Mouse (Mus musculus) heart, embryonic 12.5 days (tissue): ENCODE measurements at regions not wholly inside any gene's neighbourhood (a gene's known extent, or its start where the extent isn't known, plus 50 kb on each side); places are given as distances from the start of the nearest gene placed in this dataset.

ENCODE experiments used
- ATAC-seq: fragments of 200-750 bp; cut with Nextera tagmentation; 2 replicates; pipeline ENCODE4 v1.8.0; 2017; ENCODE audit warnings: moderate TSS enrichment, moderate library complexity; ENCODE audit not compliant: insufficient number of reproducible peaks, low FRiP score
- H3K27ac ChIP-seq: fragments of 300-500 bp; sonication (generic); 2 replicates; pipeline ENCODE4 v1.5.1; 2016; ENCODE audit warnings: mild to moderate bottlenecking, moderate library complexity; ENCODE audit not compliant: poor library complexity, severe bottlenecking
- H3K27me3 ChIP-seq: fragments of 300-500 bp; sonication (generic); replicated peaks from 2 replicates; pipeline ENCODE4 v1.6.1; 2016; ENCODE audit warnings: mild to moderate bottlenecking, moderate library complexity
- H3K36me3 ChIP-seq: fragments of 300-500 bp; sonication (generic); 2 replicates; pipeline ENCODE4 v1.6.1; 2016; ENCODE audit warnings: mild to moderate bottlenecking, moderate library complexity
- H3K4me1 ChIP-seq: fragments of 300-500 bp; sonication (generic); replicated peaks from 2 replicates; pipeline ENCODE4 v1.6.1; 2016; ENCODE audit warnings: mild to moderate bottlenecking
- H3K4me2 ChIP-seq: fragments of 300-500 bp; sonication (generic); 2 replicates; pipeline ENCODE4 v1.6.1; 2016; ENCODE audit warnings: mild to moderate bottlenecking, moderate library complexity
- H3K4me3 ChIP-seq: fragments of 300-500 bp; sonication (generic); 2 replicates; pipeline ENCODE4 v1.5.1; 2016; ENCODE audit warnings: mild to moderate bottlenecking
- H3K9ac ChIP-seq: fragments of 300-500 bp; sonication (generic); 2 replicates; pipeline ENCODE4 v1.6.1; 2016; ENCODE audit warnings: mild to moderate bottlenecking, moderate library complexity
- H3K9me3 ChIP-seq: fragments of 300-500 bp; sonication (generic); replicated peaks from 2 replicates; pipeline ENCODE4 v1.6.1; 2016; ENCODE audit warnings: mild to moderate bottlenecking, moderate library complexity
- WGBS: fragments of 180-500 bp; shearing (Covaris S2); methylation state at CpG from one replicate; pipeline ENCODE4 v1.1.7; 2016; 5-methylcytosine and 5-hydroxymethylcytosine counted together

GRCm38 (mm10) chr8:92732229-92732628 lies 58.1 kb downstream of the Irx6 start:
- Histone ChIP-seq H3K4me1 (peaks cover 16% of the 10 kb centered on the region), H3K27ac (no peak overlapping the region), H3K4me2 (no peak overlapping the region), H3K9me3 (no peaks in the 10 kb centered on the region), H3K4me3 (no peak overlapping the region), H3K36me3 (no peaks in the 10 kb centered on the region), H3K9ac (no peak overlapping the region), H3K27me3 (no peaks in the 10 kb centered on the region)
- 83% methylated on average over 9 of the region's 9 CpGs for WGBS
- no peak for ATAC-seq

- H3K27ac ChIP-seq = no peak overlapping the region
- ATAC-seq = no peak
- H3K4me1 ChIP-seq = peaks cover 31% of the 10 kb centered on the region
- H3K9ac ChIP-seq = no peak overlapping the region
- no peaks in the 10 kb centered on the region for H3K27me3 ChIP-seq
- WGBS = 81% methylated on average over 9 of the region's 9 CpGs
- no peak overlapping the region for H3K4me2 ChIP-seq
- no peaks in the 10 kb centered on the region for H3K9me3 ChIP-seq
- no peaks in the 10 kb centered on the region for H3K36me3 ChIP-seq
- H3K4me3 ChIP-seq = no peak overlapping the region
These were observed 61.6 kb downstream of the Irx6 start for GRCm38 (mm10) chr8:92735646-92736045.

GRCm38 (mm10) chr8:92738080-92738479 lies 64.0 kb downstream of the Irx6 start:
- no peak overlapping the region for H3K9ac ChIP-seq
- no peak overlapping the region for H3K4me2 ChIP-seq
- 52% methylated on average over 1 of the region's 1 CpGs for WGBS
- no peak overlapping the region for H3K4me3 ChIP-seq
- no peaks in the 10 kb centered on the region for H3K36me3 ChIP-seq
- ATAC-seq = no peak
- peaks cover 32% of the 10 kb centered on the region for H3K4me1 ChIP-seq
- no peak overlapping the region for H3K27ac ChIP-seq
- H3K27me3 ChIP-seq = peaks cover 9% of the 10 kb centered on the region; the same call in 1 of the 2 replicates
- H3K9me3 ChIP-seq = no peaks in the 10 kb centered on the region

GRCm38 (mm10) chr8:92740286-92740808 lies 66.3 kb downstream of the Irx6 start:
- no peak overlapping the region for H3K9ac ChIP-seq
- peaks cover 9% of the 10 kb centered on the region; the same call in 1 of the 2 replicates for H3K27me3 ChIP-seq
- H3K27ac ChIP-seq = no peak overlapping the region
- no peaks in the 10 kb centered on the region for H3K9me3 ChIP-seq
- H3K4me2 ChIP-seq = no peak overlapping the region
- H3K36me3 ChIP-seq = no peaks in the 10 kb centered on the region
- WGBS = 57% methylated on average over 9 of the region's 9 CpGs
- H3K4me3 ChIP-seq = no peak overlapping the region
- no peak for ATAC-seq
- peaks cover 27% of the 10 kb centered on the region for H3K4me1 ChIP-seq

GRCm38 (mm10) chr8:92741836-92742235 lies 67.7 kb downstream of the Irx6 start:
- no peak overlapping the region for H3K9ac ChIP-seq
- H3K27me3 ChIP-seq = peaks cover 12% of the 10 kb centered on the region; the same call in 1 of the 2 replicates
- H3K4me1 ChIP-seq = peaks cover 16% of the 10 kb centered on the region; the same call in 1 of the 2 replicates
- no peak for ATAC-seq
- H3K9me3 ChIP-seq = no peaks in the 10 kb centered on the region
- no peaks in the 10 kb centered on the region for H3K36me3 ChIP-seq
- no peak overlapping the region for H3K4me2 ChIP-seq
- H3K27ac ChIP-seq = no peak overlapping the region
- 81% methylated on average over 3 of the region's 3 CpGs for WGBS
- H3K4me3 ChIP-seq = no peak overlapping the region

- Histone ChIP-seq H3K9me3 (no peaks in the 10 kb centered on the region), H3K9ac (no peak overlapping the region), H3K27ac (no peak overlapping the region), H3K4me3 (no peak overlapping the region), H3K36me3 (no peaks in the 10 kb centered on the region), H3K4me2 (no peak overlapping the region), H3K4me1 (peaks cover 13% of the 10 kb centered on the region; the same call in 1 of the 2 replicates), H3K27me3 (peaks cover 12% of the 10 kb centered on the region; the same call in 1 of the 2 replicates)
- WGBS = 68% methylated on average over 12 of the region's 12 CpGs
- no peak for ATAC-seq
These were observed 69.0 kb downstream of the Irx6 start for GRCm38 (mm10) chr8:92743108-92743507.

GRCm38 (mm10) chr8:92747086-92747485 lies 73.0 kb downstream of the Irx6 start:
- H3K9me3 ChIP-seq = no peaks in the 10 kb centered on the region
- H3K4me1 ChIP-seq = no peaks in the 10 kb centered on the region
- no peaks in the 10 kb centered on the region for H3K36me3 ChIP-seq
- 54% methylated on average over 7 of the region's 7 CpGs for WGBS
- no peak for ATAC-seq
- no peak overlapping the region for H3K9ac ChIP-seq
- no peak overlapping the region for H3K4me2 ChIP-seq
- H3K27ac ChIP-seq = no peak overlapping the region
- H3K4me3 ChIP-seq = no peak overlapping the region
- H3K27me3 ChIP-seq = peaks cover 6% of the 10 kb centered on the region; the same call in 1 of the 2 replicates

- Histone ChIP-seq H3K4me3 (no peak overlapping the region), H3K9ac (no peak overlapping the region), H3K9me3 (no peaks in the 10 kb centered on the region), H3K27me3 (0 out of 2 replicates have a peak, but pooled peaks cover 3% of the 10 kb centered on the region), H3K4me1 (no peaks in the 10 kb centered on the region), H3K4me2 (no peak overlapping the region), H3K27ac (no peak overlapping the region), H3K36me3 (no peaks in the 10 kb centered on the region)
- WGBS = 64% methylated on average over 6 of the region's 6 CpGs
- no peak for ATAC-seq
These were observed 73.9 kb downstream of the Irx6 start for GRCm38 (mm10) chr8:92747951-92748350.

- Histone ChIP-seq H3K36me3 (no peaks in the 10 kb centered on the region), H3K27me3 (no peaks in the 10 kb centered on the region), H3K4me2 (no peak overlapping the region), H3K27ac (no peak overlapping the region), H3K4me3 (no peak overlapping the region), H3K9ac (no peak overlapping the region), H3K9me3 (peaks cover 7% of the 10 kb centered on the region), H3K4me1 (peaks cover 6% of the 10 kb centered on the region; the same call in 1 of the 2 replicates)
- WGBS = 70% methylated on average over 3 of the region's 3 CpGs
- peak; percentile 18; the same call in 1 of the 2 replicates for ATAC-seq
These were observed 67.2 kb upstream of the Mmp2 start for GRCm38 (mm10) chr8:92759848-92760247.

GRCm38 (mm10) chr8:92760933-92761332 lies 66.2 kb upstream of the Mmp2 start:
- 82% methylated on average over 6 of the region's 6 CpGs for WGBS
- no peak overlapping the region for H3K4me2 ChIP-seq
- H3K36me3 ChIP-seq = no peaks in the 10 kb centered on the region
- no peak for ATAC-seq
- no peak overlapping the region for H3K9ac ChIP-seq
- peaks cover 9% of the 10 kb centered on the region for H3K9me3 ChIP-seq
- H3K4me3 ChIP-seq = no peak overlapping the region
- H3K27me3 ChIP-seq = no peaks in the 10 kb centered on the region
- H3K4me1 ChIP-seq = peaks cover 6% of the 10 kb centered on the region; the same call in 1 of the 2 replicates
- no peak overlapping the region for H3K27ac ChIP-seq

GRCm38 (mm10) chr8:92761959-92762600 lies 65.0 kb upstream of the Mmp2 start:
- H3K27ac ChIP-seq = no peak overlapping the region
- WGBS = 10% methylated on average over 18 of the region's 18 CpGs
- no peaks in the 10 kb centered on the region for H3K36me3 ChIP-seq
- H3K4me2 ChIP-seq = peak overlapping the region; percentile 63
- 0 out of 2 replicates have a peak overlapping the region, but pooled peaks have one; percentile 32 for H3K9ac ChIP-seq
- H3K4me1 ChIP-seq = peaks cover 6% of the 10 kb centered on the region; the same call in 1 of the 2 replicates
- H3K9me3 ChIP-seq = peaks cover 9% of the 10 kb centered on the region
- ATAC-seq = no peak
- H3K4me3 ChIP-seq = peak overlapping the region; percentile 25
- no peaks in the 10 kb centered on the region for H3K27me3 ChIP-seq
